Mouse (Mus musculus) gastrocnemius, postnatal 36 days (tissue): ENCODE measurements at regions not wholly inside any gene's neighbourhood (a gene's known extent, or its start where the extent isn't known, plus 50 kb on each side); places are given as distances from the start of the nearest gene placed in this dataset.

Source experiments
- DNase-seq, 2 experiments: peaks; one replicate each; pipeline ENCODE4 v3.0.0; 2022
- intact Hi-C: fragments of 180-260 bp; cut with DNase I; formaldehyde crosslinking; loops from one replicate; pipeline ENCODE4 v1.15.1; 2025

DNA sequence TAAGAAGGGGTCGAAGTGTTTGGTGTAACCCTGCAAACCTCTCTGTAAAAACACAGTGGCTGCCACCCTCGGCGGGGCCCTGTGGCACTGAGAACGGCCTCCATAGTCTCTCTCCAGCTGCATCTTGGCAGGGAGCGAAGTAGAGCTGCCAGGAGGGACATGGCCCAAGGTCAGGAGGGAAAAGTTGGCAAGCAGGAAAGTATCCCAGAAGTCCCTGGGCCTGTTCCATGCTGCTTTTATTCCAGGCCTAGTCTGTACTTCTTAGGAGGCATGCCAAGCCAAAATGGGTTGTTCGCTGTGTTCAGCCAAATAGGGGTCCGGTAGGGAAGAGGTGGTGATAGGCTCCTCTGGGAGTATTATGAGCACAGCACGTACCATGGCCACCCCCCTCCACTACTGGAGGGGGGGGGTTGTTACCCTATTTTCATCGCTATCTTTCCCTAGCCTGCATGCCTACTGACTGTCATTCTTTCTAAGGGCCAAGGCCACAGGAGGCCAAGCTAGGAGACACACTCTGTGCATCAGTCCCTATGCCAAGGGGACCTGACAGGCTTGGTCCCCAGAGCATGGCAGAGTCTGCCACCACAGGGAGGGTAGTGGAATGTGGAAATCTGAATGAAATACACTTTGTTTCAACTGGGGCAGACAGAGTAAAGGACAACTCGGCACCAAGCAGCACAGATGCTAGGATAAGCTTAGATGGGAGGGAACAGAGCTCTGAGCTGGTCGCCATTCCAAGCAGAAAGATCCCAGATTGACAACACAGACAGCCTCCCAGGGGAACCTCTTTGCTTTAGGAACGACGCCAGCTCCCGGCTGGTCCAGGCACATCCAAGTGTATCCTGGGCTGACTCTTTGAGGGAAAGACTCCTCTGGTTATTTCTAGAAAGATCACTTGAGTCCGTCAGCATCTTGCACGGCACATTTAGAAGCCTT, 74.2 kb upstream of the Irf2bp2 start:
- DNase-seq: peak; percentile 85 to 87
- intact Hi-C loops: loop anchor here (2.0 to 10.0 kb wide), 3 partner anchors 73 to 171 kb away; no protein-coding TSS in a partner anchor

DNA sequence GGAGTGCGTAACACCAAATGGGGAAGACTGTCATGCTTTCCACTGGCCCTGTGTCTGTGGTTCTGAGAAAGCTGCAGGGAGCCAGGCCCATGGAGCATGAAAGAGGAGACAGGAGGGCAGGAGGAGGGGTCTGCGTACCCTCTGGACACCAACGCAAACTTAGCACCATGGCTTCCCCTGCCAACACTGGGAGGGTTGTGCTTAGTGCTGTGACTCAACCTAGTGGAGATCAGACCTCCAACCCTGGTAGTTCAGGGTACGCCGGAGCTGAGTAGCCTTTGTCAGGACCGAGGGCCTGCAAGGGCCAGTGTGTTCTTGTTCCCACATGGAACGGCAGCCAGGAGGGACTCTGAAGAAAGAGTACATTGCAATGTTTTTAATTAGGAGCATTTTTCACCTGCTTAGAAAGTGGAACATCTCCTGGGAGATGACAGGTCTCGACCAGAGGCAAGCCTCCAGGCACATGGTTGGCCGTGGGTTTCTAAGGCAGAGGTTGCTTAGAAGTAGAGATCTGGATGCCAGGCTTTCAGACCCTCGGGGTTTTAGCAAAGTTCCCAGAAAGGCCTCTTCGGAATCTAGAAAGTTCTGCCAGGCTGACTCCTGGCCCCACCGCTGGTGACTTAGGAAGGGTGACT, 73.4 kb upstream of the Irf2bp2 start:
- no peak for DNase-seq
- intact Hi-C loops: loop anchor here (2.0 to 10.0 kb wide), 3 partner anchors 72 to 170 kb away; no protein-coding TSS in a partner anchor

DNA sequence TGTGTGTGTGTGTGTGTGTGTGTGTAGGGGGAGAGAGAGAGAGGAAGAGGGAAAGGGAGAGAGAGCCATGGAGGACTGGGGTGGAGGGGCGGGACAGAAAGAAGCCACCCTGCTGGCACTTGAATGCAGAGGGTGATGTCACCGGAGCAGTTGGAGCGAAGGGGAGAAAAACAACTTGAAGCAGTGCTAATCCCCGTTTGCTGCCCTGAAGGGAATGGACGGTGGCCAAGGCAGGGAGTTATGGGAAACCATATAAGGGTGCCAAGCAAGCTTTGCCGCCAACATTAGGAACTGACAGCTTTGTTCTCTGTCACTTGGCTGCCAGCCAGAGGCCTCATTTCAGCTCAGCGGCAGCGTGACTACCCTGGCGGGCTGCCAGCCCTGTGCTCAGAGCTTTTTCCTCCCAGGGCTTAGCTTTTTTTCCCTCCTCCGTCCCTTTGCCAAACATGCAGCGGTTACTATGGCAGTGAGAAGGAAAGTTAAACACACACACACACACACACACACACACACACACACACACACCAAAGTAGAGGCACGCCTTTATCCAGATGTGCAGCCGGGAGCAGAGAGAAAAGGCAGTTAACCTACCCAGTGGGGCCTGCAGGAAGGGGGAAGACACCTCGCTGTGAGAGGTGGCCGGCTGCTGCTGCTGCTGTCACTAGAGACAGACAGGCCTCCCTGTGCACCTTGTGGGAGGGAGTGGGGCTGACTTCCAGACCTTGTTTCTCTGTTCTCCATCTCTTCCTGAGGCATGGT, 72.7 kb upstream of the Irf2bp2 start:
- intact Hi-C loops: loop anchor here (2.0 to 10.0 kb wide), 3 partner anchors 72 to 169 kb away; no protein-coding TSS in a partner anchor
- peak; percentile 98 for DNase-seq

DNA sequence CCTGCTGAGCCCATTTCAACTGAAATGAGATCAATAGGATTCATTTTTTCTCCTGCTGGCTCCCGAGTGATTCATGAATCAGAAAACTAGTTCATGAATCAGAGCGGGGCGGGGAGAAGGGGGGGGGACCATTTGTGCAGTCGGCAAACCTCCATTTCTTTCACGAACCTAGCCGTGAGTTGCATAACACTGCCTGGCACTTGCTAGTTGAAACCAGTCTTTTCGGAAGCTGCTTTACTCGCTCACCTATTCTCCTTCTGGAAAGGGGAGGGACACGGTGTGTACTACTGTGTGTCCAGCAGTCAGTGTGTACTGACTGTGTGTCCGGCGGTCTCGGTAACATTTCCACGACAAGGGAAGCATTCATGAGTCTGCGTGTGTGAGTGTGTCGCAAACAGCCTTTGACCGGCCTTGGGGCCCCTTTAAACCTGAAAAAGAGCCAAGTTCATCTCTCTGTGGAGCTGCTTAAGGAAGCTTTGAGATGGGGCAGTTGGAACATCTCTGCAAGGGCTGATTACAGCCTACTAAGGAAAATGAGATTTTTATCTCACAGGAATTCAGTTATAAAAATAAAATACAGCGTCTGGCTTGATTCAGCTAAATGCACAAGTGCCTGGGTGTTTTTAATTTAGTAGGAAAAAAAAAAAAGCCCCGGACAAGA, 71.9 kb upstream of the Irf2bp2 start:
- intact Hi-C loops: loop anchor here (2.0 to 10.0 kb wide), 3 partner anchors 71 to 169 kb away; no protein-coding TSS in a partner anchor
- peak; percentile 48 to 68 for DNase-seq

DNA sequence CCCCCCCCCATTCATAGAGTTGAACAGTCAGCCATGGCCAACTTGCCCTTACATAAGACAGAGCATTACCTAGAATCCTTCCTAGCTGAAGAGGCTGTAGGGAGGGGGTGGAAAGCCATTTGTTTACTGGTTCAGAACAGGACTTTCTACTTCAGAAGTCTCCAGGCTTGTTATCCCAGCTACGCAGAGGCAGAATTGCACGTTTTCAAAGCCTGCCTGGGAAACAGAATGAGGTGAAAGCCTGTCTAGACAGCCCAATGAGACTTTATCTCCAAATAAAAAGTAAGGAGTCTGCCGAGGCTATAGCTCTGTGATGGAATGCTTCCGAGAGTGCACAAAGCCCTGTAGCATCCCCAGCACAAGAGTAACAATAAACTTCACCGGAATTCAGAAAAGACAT, 71.1 kb upstream of the Irf2bp2 start:
- DNase-seq: no peak
- intact Hi-C loops: loop anchor here (5.0 to 10.0 kb wide), 3 partner anchors 48 to 170 kb away; no protein-coding TSS in a partner anchor

DNA sequence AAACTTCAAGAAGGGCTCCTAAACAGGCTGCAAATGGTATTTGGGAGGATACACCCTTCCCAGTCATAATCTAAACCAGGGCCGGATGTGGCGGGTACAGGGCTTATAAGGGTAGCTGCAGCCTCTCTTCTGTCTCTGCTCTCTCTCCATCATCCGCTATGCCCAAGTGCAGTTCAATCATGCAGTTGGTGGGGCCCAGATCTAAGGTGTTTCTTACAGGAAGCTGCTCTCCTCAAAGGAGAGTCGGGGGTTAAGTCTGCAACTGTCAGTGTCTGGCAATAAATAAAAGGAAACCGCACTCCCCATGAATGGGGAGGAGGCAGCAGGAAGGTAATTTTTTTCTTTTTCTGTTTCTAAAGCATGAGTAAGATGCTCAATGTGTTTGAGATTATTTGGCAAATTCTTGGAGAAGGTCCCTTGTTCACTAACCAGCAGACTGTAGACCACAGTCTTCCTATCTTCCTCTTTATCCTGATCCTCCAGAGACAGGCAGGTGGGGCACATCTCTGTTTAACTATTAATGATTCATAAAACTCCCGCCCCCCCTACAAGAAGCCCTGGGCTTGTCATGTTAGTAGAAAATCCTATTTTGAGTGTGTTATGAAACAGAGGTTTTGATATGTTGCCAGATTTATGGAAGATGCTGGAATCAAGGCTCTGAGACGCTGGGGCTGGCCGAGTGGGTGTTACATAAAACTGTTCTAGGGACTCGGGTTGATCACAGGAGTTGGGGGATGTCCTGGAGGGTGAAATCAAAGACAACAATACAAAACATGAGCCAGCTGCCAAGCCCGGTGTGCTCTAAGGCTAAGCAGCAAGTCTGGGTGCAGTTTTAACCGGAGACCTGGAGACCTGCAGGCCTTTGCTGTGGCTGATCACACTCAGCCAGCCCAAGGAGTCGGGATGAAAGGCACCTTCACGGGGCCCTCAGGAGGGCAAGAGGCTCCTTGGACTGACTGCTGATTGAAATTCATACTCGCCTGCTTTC, 69.3 kb upstream of the Irf2bp2 start:
- DNase-seq: peak in 1 of 2 experiments; percentile 41
- intact Hi-C loops: loop anchor here (5.0 to 10.0 kb wide), 2 partner anchors 46 to 172 kb away; no protein-coding TSS in a partner anchor

DNA sequence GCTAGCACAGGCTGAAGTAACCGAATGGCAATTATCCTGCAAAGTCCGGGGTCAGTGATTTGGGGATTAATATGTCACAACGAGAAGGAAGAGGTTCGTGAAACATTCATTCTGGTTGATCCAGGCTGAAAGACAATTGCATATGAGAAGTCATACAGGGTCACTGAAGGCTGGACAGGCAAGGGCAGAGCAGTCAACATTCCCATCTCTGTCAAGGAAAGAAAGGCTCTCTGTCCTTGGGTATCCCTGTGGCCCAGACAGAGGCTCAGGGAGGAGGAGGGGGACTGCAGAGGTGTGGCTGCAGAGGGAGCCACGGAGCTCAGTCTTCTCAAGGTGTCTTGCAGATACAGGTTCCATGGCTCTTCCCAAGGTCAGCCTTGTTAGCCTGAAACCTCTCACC, 68.4 kb upstream of the Irf2bp2 start:
- intact Hi-C loops: loop anchor here (5.0 to 10.0 kb wide), 2 partner anchors 45 to 173 kb away; no protein-coding TSS in a partner anchor
- no peak for DNase-seq

DNA sequence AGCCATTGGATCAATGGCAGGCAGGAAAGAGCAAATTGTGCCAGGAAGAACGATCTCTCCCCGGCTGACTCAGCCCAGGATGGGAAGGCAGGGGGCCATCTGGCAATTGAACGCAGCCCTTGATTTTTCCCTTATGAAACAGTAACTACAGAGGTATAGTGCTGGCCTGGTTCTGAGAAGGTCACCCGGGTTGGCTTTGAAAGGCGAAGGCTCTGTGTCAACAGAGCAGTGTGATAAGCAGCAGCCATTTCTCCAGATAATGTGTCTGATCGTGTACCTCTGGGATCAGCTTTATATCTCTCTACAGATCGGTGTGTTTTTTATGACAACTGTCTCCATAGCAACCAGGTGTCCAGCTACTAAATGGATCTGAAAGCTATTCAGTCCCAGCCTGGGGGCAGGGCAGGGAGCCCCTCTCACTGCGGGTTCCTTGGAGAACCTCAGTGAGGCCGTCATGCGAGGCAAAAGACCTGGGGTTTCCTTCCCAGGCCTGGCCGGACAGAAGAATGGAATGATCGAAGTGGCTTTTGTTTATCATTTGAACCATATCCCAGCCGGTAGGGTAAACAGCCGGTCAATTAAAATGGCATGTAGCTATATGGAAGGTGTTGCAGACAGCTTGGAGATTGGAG, 67.8 kb upstream of the Irf2bp2 start:
- intact Hi-C loops: loop anchor here (5.0 to 10.0 kb wide), 2 partner anchors 44 to 173 kb away; no protein-coding TSS in a partner anchor
- DNase-seq: no peak

DNA sequence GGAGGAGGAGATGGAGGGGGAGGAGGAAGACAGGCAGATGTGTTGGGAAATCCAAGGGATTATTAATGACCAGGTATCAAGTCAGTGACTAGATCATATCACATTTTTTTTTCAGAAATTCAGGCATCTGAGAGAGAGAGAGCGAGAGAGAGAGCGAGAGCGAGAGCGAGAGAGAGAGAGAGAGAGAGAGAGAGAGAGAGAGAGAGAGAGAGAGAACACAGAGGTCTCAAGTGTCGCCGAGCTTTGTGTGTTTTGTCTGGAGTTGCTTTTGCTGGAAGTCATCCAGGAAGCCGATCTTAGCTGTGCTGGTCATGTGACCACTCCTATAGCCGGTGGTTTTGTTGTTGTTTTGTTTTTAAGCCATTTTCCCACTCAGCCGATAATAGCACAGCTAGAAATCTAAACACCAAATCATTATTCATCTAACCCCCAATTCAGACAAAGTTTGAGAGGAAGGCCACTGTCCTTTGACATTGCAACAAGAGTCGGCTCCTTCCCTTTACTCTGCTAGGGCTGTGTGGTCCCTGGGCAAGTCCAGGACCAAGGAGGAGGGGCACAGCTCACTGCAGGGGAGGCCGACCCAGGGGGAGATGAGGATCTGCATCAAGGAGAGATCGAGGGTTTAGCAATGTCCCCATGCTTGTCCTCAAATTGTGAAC, 67.0 kb upstream of the Irf2bp2 start:
- DNase-seq: no peak
- intact Hi-C loops: loop anchor here (5.0 to 10.0 kb wide), 2 partner anchors 43 to 174 kb away; no protein-coding TSS in a partner anchor

DNA sequence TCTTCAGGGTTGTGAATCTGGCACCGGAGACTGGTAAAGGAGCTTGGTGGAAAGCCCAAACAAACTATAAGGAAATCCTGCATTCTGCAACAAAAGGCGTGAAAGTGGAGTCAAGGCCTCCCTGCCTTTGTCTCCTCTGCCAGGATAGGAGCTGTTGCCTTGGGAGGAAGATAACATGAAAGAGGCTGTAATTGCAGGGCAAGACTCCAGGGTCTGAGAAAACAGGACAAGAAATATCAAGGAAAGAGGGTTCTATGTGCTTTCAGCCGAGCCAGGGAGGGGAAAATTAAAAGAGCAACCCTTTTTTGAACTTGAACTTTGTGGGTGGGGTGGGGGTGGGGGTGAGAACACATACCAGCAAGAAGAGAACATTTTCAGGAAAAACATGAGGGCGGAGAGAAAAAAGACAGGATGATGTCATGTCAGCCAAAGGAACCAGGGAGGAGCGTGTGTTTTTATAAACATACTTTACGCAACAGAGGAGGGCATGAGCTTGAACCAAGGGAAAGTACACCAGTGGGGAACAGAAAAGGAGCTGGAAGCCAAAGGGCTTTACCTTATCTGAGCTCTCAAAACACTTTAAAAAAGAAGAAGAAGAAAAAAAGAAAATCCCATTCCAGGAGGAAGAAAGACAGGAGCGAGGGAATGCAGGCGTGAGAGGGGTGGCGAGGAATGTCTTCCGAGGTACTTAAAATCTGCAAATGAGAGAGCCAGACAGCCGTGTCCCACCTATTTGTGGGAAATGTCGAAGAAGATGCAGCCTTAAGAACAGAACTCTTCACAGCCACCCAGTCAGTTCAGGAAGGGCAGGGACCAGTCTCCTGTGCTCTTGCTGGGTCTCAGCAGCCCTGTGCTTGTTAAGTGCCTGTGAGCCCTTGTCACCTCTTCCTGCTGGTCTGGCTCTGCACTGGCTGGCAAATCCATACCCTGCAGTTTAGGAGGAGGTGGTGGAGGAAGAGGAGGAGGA, 66.2 kb upstream of the Irf2bp2 start:
- DNase-seq: no peak
- intact Hi-C loops: loop anchor here (5.0 to 10.0 kb wide), 2 partner anchors 43 to 175 kb away; no protein-coding TSS in a partner anchor

DNA sequence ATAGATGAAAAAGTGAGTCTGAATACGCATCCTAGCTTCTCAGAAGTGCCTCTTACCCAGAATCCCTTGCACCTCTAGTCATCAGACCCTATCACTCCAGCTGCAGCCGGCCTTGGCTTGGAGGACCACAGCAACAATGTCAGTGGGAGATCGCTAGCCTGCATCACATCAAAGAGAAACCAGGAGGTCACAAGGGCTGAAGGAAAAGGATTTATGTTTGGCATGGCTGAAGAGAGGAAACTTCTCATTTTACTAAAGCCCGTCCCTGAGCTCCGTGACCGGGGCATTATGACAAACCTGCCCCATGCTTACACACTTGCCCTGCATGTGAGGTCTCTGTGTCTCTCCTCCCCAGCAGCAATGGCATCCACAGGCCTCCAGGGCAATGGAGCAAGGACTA, 63.8 kb upstream of the Irf2bp2 start:
- no peak for DNase-seq
- intact Hi-C loops: no loop called here

DNA sequence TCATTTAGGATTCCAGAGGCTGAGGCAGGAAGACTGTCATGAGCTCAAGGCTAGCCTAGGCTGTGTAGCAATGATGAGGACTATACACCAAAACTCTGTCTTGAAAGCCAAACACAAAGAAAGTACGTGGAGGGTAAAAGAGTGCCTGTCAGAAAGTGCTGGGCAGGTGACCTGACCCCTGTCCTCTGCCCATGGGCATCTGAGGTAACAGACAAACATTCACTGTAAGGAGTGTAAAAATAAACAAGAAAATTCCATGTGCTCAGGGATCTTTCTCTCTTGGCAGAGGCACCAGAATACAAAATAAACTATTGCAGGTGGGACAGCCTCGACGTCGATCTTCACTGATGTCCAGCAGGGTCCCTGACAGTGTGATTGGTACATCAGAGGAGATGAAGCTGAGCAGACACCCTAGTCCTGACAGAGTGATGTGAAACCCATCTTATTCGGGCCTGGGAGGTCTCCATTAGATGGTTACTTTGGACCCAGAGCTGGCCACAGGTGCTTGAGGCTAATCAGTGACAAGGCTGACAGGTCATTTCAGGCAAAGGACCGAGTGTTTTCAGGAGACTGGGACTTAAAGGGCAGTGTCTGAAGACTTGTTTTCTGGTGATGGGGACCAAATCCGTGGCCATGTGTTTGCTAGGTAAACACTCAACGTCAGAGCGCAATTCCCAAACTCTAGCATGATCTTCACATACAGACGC, 62.9 kb upstream of the Irf2bp2 start:
- intact Hi-C loops: no loop called here
- DNase-seq: no peak

DNA sequence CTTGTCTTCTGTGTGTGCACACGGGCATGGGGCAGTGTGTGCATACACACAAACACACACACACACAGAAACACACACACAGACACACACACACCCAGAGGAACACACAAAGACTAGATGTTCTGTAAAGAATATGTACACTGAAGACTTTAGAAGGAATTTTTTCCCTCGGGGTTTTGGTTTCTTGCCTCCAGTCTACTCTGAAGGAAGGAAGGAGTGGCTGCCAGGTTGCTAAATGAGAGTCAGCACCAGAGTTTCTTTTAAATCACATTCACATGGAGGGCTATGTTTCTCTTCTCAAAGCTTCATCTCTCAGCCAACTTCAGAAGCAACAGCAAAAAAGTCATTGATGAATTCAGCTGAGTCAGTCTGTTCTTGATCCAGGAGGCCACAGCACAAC, 61.8 kb upstream of the Irf2bp2 start:
- no peak for DNase-seq
- intact Hi-C loops: no loop called here

DNA sequence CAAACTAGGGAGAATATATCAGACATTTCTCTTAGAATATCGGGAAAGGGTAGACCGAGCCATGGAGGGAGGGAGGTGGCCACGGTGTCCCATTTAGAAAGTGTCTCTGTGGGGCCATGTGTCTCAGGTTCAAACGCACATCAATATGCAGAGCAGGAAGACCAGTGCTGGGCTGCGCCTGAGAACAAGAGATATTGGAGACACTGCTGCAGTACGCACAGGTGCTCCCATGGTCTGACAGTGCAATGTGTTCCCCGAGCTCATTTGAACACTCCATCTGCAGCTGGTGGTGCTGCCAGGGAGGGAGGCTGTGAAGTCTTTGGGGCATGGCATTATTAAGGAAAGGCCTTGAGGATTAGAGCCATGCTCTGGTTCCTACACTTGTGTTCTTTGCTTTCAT, 60.6 kb upstream of the Irf2bp2 start:
- DNase-seq: no peak
- intact Hi-C loops: no loop called here

DNA sequence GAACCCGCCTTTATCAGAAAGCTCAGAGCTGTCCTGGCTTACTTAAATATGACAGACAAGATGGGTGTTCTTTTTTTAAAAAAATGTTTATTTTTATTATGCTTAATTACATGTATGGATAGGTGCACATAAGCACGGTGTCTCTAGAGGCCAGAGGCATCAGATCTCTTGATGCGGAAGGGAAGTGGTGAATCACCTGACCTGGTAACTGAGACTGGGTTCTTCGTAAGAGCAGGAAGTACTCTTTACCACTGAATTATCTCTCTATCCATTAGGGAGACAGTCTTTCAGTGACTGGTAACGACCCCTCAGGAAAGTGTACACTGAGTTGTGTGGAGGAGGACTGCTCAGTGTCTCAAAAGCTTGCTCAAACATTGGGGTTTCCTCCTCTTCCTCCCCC, 58.4 kb upstream of the Irf2bp2 start:
- intact Hi-C loops: no loop called here
- DNase-seq: no peak

DNA sequence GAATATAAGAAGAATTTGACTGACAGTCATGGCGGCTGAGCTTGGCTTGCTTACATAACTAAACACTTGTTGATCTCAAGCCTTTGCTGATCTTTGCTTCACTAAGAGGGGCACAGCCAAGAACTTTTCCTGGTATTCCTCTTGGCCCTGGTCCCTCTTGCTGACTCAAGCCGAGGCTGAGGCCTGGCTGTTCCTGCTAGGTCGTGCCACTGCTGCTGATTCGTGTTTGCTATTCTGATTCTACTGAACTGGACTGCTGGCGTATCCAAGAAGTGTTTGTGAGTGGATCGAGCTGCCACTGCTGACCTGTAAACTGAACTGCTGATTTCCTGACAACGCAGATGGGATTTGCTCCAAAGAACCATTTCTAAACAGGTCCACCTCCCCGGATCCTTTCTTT, 57.2 kb upstream of the Irf2bp2 start:
- no peak for DNase-seq
- intact Hi-C loops: no loop called here
